In genomic region chr15:21604510-21604909, GRCm38 (mm10) we compare ENCODE assay signal across 22 mouse cellular contexts.
"Had no signal": no experiment of that assay in that cellular context is flagged by ENCODE, and none has a peak within 500 bp of the region (broad histone marks: within the 10 kb centered on the region; RNA-seq: fewer than 3 reads in every experiment).

No protein-coding gene starts in this region.

- H3K4me1 ChIP-seq: limb, embryonic 10.5 days; limb, embryonic 12.5 days; limb, embryonic 13.5 days; limb, embryonic 15.5 days; liver, embryonic 12.5 days; liver, embryonic 13.5 days; liver, embryonic 15.5 days; lung, embryonic 15.5 days; megakaryocyte, embryonic 14.5 days; midbrain, embryonic 10.5 days; midbrain, embryonic 13.5 days; midbrain, embryonic 15.5 days; neural tube, embryonic 12.5 days had no signal

- H3K9me3 ChIP-seq: limb, embryonic 10.5 days; limb, embryonic 12.5 days; limb, embryonic 13.5 days; limb, embryonic 15.5 days; liver, embryonic 12.5 days; liver, embryonic 13.5 days; liver, embryonic 15.5 days; lung, embryonic 15.5 days; megakaryocyte, embryonic 14.5 days; midbrain, embryonic 10.5 days; midbrain, embryonic 13.5 days; midbrain, embryonic 15.5 days; neural tube, embryonic 12.5 days had no signal

- H3K27ac ChIP-seq: left cerebral cortex, adult 2 months; limb, embryonic 10.5 days; limb, embryonic 12.5 days; limb, embryonic 13.5 days; limb, embryonic 15.5 days; liver, embryonic 12.5 days; liver, embryonic 13.5 days; liver, embryonic 14.5 days; liver, embryonic 15.5 days; lung, embryonic 15.5 days; macrophage; midbrain, embryonic 10.5 days; midbrain, embryonic 13.5 days; midbrain, embryonic 15.5 days; neural tube, embryonic 12.5 days had no signal

- H3K36me3 ChIP-seq: limb, embryonic 10.5 days; limb, embryonic 12.5 days; limb, embryonic 13.5 days; limb, embryonic 15.5 days; liver, embryonic 12.5 days; liver, embryonic 13.5 days; liver, embryonic 15.5 days; lung, embryonic 15.5 days; midbrain, embryonic 10.5 days; midbrain, embryonic 13.5 days; midbrain, embryonic 15.5 days; neural tube, embryonic 12.5 days had no signal

- H3K4me2 ChIP-seq: limb, embryonic 12.5 days; limb, embryonic 13.5 days; limb, embryonic 15.5 days; liver, embryonic 11.5 days; liver, embryonic 12.5 days; liver, embryonic 13.5 days; liver, embryonic 15.5 days; lung, embryonic 14.5 days; lung, embryonic 15.5 days; midbrain, embryonic 11.5 days; midbrain, embryonic 13.5 days; midbrain, embryonic 15.5 days; neural tube, embryonic 12.5 days had no signal

- ATAC-seq: liver, embryonic 12.5 days; liver, postnatal 0 days; lung, postnatal 0 days; midbrain, embryonic 13.5 days; midbrain, embryonic 15.5 days had no signal

- H3K9ac ChIP-seq: limb, embryonic 12.5 days; limb, embryonic 13.5 days; limb, embryonic 15.5 days; liver, embryonic 12.5 days; liver, embryonic 13.5 days; liver, embryonic 14.5 days; liver, embryonic 15.5 days; liver, postnatal 0 days; lung, embryonic 14.5 days; lung, embryonic 15.5 days; midbrain, embryonic 13.5 days; midbrain, embryonic 15.5 days; neural tube, embryonic 12.5 days had no signal

- H3K27me3 ChIP-seq: limb, embryonic 12.5 days; limb, embryonic 13.5 days; limb, embryonic 15.5 days; liver, embryonic 12.5 days; liver, embryonic 13.5 days; liver, embryonic 15.5 days; lung, embryonic 15.5 days; megakaryocyte, embryonic 14.5 days; midbrain, embryonic 13.5 days; midbrain, embryonic 15.5 days; neural tube, embryonic 12.5 days had no signal

- H3K4me3 ChIP-seq: left cerebral cortex, adult 2 months; limb, embryonic 10.5 days; limb, embryonic 12.5 days; limb, embryonic 13.5 days; limb, embryonic 15.5 days; liver, embryonic 12.5 days; liver, embryonic 13.5 days; liver, embryonic 15.5 days; lung, embryonic 15.5 days; megakaryocyte, embryonic 14.5 days; midbrain, embryonic 10.5 days; midbrain, embryonic 13.5 days; midbrain, embryonic 15.5 days; myocyte; neural tube, embryonic 12.5 days had no signal
